Mouse (Mus musculus): ENCODE results near the gene Rc3h1.
"Not testable (repeated sequence)": the region's sequence is repeated elsewhere in the genome, so short reads cannot be mapped to it uniquely, and the experiment has no call there.

Gene Rc3h1

GRCm38 (mm10) chr1:160906057-160906557 lies at the start of gene Rc3h1:
Gene Rc3h1 (plus strand): TSS chr1:160906418.
- DNase-seq (ENCODE audit: low read depth, low spot score): peak; percentile 82

GRCm38 (mm10) chr1:160858132-160858531 lies 48.1 kb upstream of the Rc3h1 start:
- no peak for DNase-seq (ENCODE audit: low read depth, low spot score)

GRCm38 (mm10) chr1:160859874-160860273 lies 46.3 kb upstream of the Rc3h1 start:
- not testable (repeated sequence) for DNase-seq (ENCODE audit: low read depth, low spot score)

- DNase-seq (ENCODE audit: low read depth, low spot score): no peak
Observed at GRCm38 (mm10) chr1:160861142-160861541, 45.1 kb upstream of the Rc3h1 start.

GRCm38 (mm10) chr1:160861632-160862031 lies 44.6 kb upstream of the Rc3h1 start:
- DNase-seq (ENCODE audit: low read depth, low spot score): no peak

- DNase-seq (ENCODE audit: low read depth, low spot score): no peak
Observed at GRCm38 (mm10) chr1:160863027-160863426, 43.2 kb upstream of the Rc3h1 start.

GRCm38 (mm10) chr1:160874757-160875156 lies 31.5 kb upstream of the Rc3h1 start:
- no peak for DNase-seq (ENCODE audit: low read depth, low spot score)

- no peak for DNase-seq (ENCODE audit: low read depth, low spot score)
Observed at GRCm38 (mm10) chr1:160876968-160877367, 29.2 kb upstream of the Rc3h1 start.

GRCm38 (mm10) chr1:160878485-160878884 lies 27.7 kb upstream of the Rc3h1 start:
- DNase-seq (ENCODE audit: low read depth, low spot score): no peak

GRCm38 (mm10) chr1:160881378-160881777 lies 24.8 kb upstream of the Rc3h1 start:
- not testable (repeated sequence) for DNase-seq (ENCODE audit: low read depth, low spot score)

GRCm38 (mm10) chr1:160881968-160882367 lies 24.2 kb upstream of the Rc3h1 start:
- DNase-seq (ENCODE audit: low read depth, low spot score): no peak

- DNase-seq (ENCODE audit: low read depth, low spot score): no peak
Observed at GRCm38 (mm10) chr1:160884273-160884672, 21.9 kb upstream of the Rc3h1 start.

GRCm38 (mm10) chr1:160884993-160885392 lies 21.2 kb upstream of the Rc3h1 start:
- DNase-seq (ENCODE audit: low read depth, low spot score): no peak

GRCm38 (mm10) chr1:160899701-160900100 lies 6.5 kb upstream of the Rc3h1 start:
- no peak for DNase-seq (ENCODE audit: low read depth, low spot score)

- DNase-seq (ENCODE audit: low read depth, low spot score): no peak
Observed at GRCm38 (mm10) chr1:160904047-160904446, 2.2 kb upstream of the Rc3h1 start.

GRCm38 (mm10) chr1:160906558-160907481 lies 602 bp downstream of the Rc3h1 start:
- no peak for DNase-seq (ENCODE audit: low read depth, low spot score)

GRCm38 (mm10) chr1:160910176-160910575 lies 4.0 kb downstream of the Rc3h1 start:
- no peak for DNase-seq (ENCODE audit: low read depth, low spot score)

GRCm38 (mm10) chr1:160910812-160911211 lies 4.6 kb downstream of the Rc3h1 start:
- no peak for DNase-seq (ENCODE audit: low read depth, low spot score)

- no peak for DNase-seq (ENCODE audit: low read depth, low spot score)
Observed at GRCm38 (mm10) chr1:160919383-160919782, 13.2 kb downstream of the Rc3h1 start.

GRCm38 (mm10) chr1:160921938-160922337 lies 15.7 kb downstream of the Rc3h1 start:
- DNase-seq (ENCODE audit: low read depth, low spot score): no peak

- DNase-seq (ENCODE audit: low read depth, low spot score): no peak
Observed at GRCm38 (mm10) chr1:160931320-160931719, 25.1 kb downstream of the Rc3h1 start.

GRCm38 (mm10) chr1:160933896-160934482 lies 27.8 kb downstream of the Rc3h1 start:
- peak; percentile 11 for DNase-seq (ENCODE audit: low read depth, low spot score)

GRCm38 (mm10) chr1:160935551-160935950 lies 29.3 kb downstream of the Rc3h1 start:
- no peak for DNase-seq (ENCODE audit: low read depth, low spot score)

Data from retina, adult 2 months (tissue).